Mouse (Mus musculus): ENCODE data around the gene Eomes.

The Eomes gene

GRCm38 (mm10) chr9:118488138-118488895 lies 10.3 kb downstream of the Eomes start:
- DNase-seq (ENCODE audit: low spot score): peak; percentile 41

- DNase-seq (ENCODE audit: low spot score): no peak
Observed at GRCm38 (mm10) chr9:118488896-118489578, 11.0 kb downstream of the Eomes start.

- DNase-seq (ENCODE audit: low spot score): peak; percentile 73
Observed at GRCm38 (mm10) chr9:118489579-118490019, 11.6 kb downstream of the Eomes start.

- no peak for DNase-seq (ENCODE audit: low spot score)
Observed at GRCm38 (mm10) chr9:118491195-118491594, 13.2 kb downstream of the Eomes start.

- no peak for DNase-seq (ENCODE audit: low spot score)
Observed at GRCm38 (mm10) chr9:118492932-118493698, 15.1 kb downstream of the Eomes start.

- no peak for DNase-seq (ENCODE audit: low spot score)
Observed at GRCm38 (mm10) chr9:118494106-118494505, 16.1 kb downstream of the Eomes start.

- DNase-seq (ENCODE audit: low spot score): no peak
Observed at GRCm38 (mm10) chr9:118495933-118496332, 17.9 kb downstream of the Eomes start.

- no peak for DNase-seq (ENCODE audit: low spot score)
Observed at GRCm38 (mm10) chr9:118496952-118497351, 18.9 kb downstream of the Eomes start.

- DNase-seq (ENCODE audit: low spot score): no peak
Observed at GRCm38 (mm10) chr9:118498061-118498460, 20.0 kb downstream of the Eomes start.

GRCm38 (mm10) chr9:118500963-118501362 lies 23.0 kb downstream of the Eomes start:
- no peak for DNase-seq (ENCODE audit: low spot score)

GRCm38 (mm10) chr9:118504656-118505055 lies 26.6 kb downstream of the Eomes start:
- no peak for DNase-seq (ENCODE audit: low spot score)

GRCm38 (mm10) chr9:118506020-118506403 lies 28.0 kb downstream of the Eomes start, which contains the start of gene Golga4:
Gene Golga4, plus strand, starts transcription at chr9:118506267.
- peak; percentile 91 for DNase-seq (ENCODE audit: low spot score)

- peak; percentile 32 for DNase-seq (ENCODE audit: low spot score)
Observed at GRCm38 (mm10) chr9:118506404-118507231, 28.6 kb downstream of the Eomes start.

- DNase-seq (ENCODE audit: low spot score): no peak
Observed at GRCm38 (mm10) chr9:118507552-118507951, 29.5 kb downstream of the Eomes start.

GRCm38 (mm10) chr9:118508601-118509000 lies 30.6 kb downstream of the Eomes start:
- no peak for DNase-seq (ENCODE audit: low spot score)

GRCm38 (mm10) chr9:118510941-118511690 lies 33.1 kb downstream of the Eomes start:
- no peak for DNase-seq (ENCODE audit: low spot score)

- DNase-seq (ENCODE audit: low spot score): no peak
Observed at GRCm38 (mm10) chr9:118512681-118513233, 34.7 kb downstream of the Eomes start.

GRCm38 (mm10) chr9:118515476-118515875 lies 37.5 kb downstream of the Eomes start:
- no peak for DNase-seq (ENCODE audit: low spot score)

GRCm38 (mm10) chr9:118516162-118516561 lies 38.1 kb downstream of the Eomes start:
- no peak for DNase-seq (ENCODE audit: low spot score)

GRCm38 (mm10) chr9:118517619-118518018 lies 39.6 kb downstream of the Eomes start:
- DNase-seq (ENCODE audit: low spot score): no peak

- DNase-seq (ENCODE audit: low spot score): no peak
Observed at GRCm38 (mm10) chr9:118519101-118519500, 41.1 kb downstream of the Eomes start.
